Mouse (Mus musculus): ENCODE results near the gene Alkbh1. TPM values are rescaled to one million over a fixed set of nuclear protein-coding genes. Genes with fewer than 3 reads are reported as not detected.

Alkbh1 gene
- total and polyA plus RNA-seq, 3 experiments: 7.6 to 11.5 (median 9.6) TPM

GRCm38 (mm10) chr12:87470263-87471136 lies 26.7 kb upstream of the Alkbh1 start:
- intact Hi-C loops (cut with DNase I): no loop called here
- Histone ChIP-seq H3K4me1 (ENCODE audit: control insufficient read depth, insufficient read depth, low read length) (peaks cover 4% of the 10 kb centered on the region), H3K36me3 (ENCODE audit: control insufficient read depth, insufficient read depth, low read length) (peaks cover 28% of the 10 kb centered on the region), H3K27ac (no peak overlapping the region), H3K4me3 (peak overlapping the region; percentile 87; the same call in 1 of the 2 replicates), H3K9ac (ENCODE audit: low read depth, low read length) (no peak overlapping the region), H3K27me3 (ENCODE audit: control insufficient read depth, insufficient read depth, low read length) (no peaks in the 10 kb centered on the region), H3K79me2 (replicated peaks; ENCODE audit: control insufficient read depth, insufficient read depth, low read length) (peaks cover 5% of the 10 kb centered on the region)
- TF ChIP-seq CTCF (IDR thresholded peaks at IDR 0.05) (no peak), EP300 (IDR thresholded peaks at IDR 0.05; ENCODE audit: insufficient read depth, low read depth, low read length) (no peak), POLR2A (IDR thresholded peaks at IDR 0.05; ENCODE audit: insufficient read depth, low read depth, low read length) (no peak)
- WGBS: 57% methylated on average over 7 of the region's 7 CpGs
- no peak for DNase-seq

GRCm38 (mm10) chr12:87464678-87465297 lies 21.0 kb upstream of the Alkbh1 start:
- no peak for DNase-seq
- Histone ChIP-seq H3K27me3 (ENCODE audit: control insufficient read depth, insufficient read depth, low read length) (no peaks in the 10 kb centered on the region), H3K27ac (no peak overlapping the region), H3K9ac (ENCODE audit: low read depth, low read length) (no peak overlapping the region), H3K4me3 (no peak overlapping the region), H3K79me2 (replicated peaks; ENCODE audit: control insufficient read depth, insufficient read depth, low read length) (no peaks in the 10 kb centered on the region; the same call in 1 of the 2 replicates), H3K36me3 (ENCODE audit: control insufficient read depth, insufficient read depth, low read length) (peaks cover 24% of the 10 kb centered on the region), H3K4me1 (ENCODE audit: control insufficient read depth, insufficient read depth, low read length) (no peaks in the 10 kb centered on the region; the same call in 1 of the 2 replicates)
- 82% methylated on average over 6 of the region's 6 CpGs for WGBS
- intact Hi-C loops (cut with DNase I): no loop called here
- TF ChIP-seq EP300 (IDR thresholded peaks at IDR 0.05; ENCODE audit: insufficient read depth, low read depth, low read length) (no peak), CTCF (IDR thresholded peaks at IDR 0.05) (no peak), POLR2A (IDR thresholded peaks at IDR 0.05; ENCODE audit: insufficient read depth, low read depth, low read length) (no peak)

GRCm38 (mm10) chr12:87449456-87449855 lies 5.6 kb upstream of the Alkbh1 start:
- Histone ChIP-seq H3K9ac (ENCODE audit: low read depth, low read length) (no peak overlapping the region), H3K4me1 (ENCODE audit: control insufficient read depth, insufficient read depth, low read length) (no peaks in the 10 kb centered on the region), H3K4me3 (no peak overlapping the region), H3K27ac (no peak overlapping the region), H3K79me2 (replicated peaks; ENCODE audit: control insufficient read depth, insufficient read depth, low read length) (no peaks in the 10 kb centered on the region), H3K36me3 (ENCODE audit: control insufficient read depth, insufficient read depth, low read length) (peaks cover 16% of the 10 kb centered on the region), H3K27me3 (ENCODE audit: control insufficient read depth, insufficient read depth, low read length) (no peaks in the 10 kb centered on the region)
- intact Hi-C loops (cut with DNase I): no loop called here
- WGBS: 85% methylated on average over 9 of the region's 9 CpGs
- TF ChIP-seq CTCF (IDR thresholded peaks at IDR 0.05) (no peak), POLR2A (IDR thresholded peaks at IDR 0.05; ENCODE audit: insufficient read depth, low read depth, low read length) (no peak), EP300 (IDR thresholded peaks at IDR 0.05; ENCODE audit: insufficient read depth, low read depth, low read length) (no peak)
- no peak for DNase-seq

DNA sequence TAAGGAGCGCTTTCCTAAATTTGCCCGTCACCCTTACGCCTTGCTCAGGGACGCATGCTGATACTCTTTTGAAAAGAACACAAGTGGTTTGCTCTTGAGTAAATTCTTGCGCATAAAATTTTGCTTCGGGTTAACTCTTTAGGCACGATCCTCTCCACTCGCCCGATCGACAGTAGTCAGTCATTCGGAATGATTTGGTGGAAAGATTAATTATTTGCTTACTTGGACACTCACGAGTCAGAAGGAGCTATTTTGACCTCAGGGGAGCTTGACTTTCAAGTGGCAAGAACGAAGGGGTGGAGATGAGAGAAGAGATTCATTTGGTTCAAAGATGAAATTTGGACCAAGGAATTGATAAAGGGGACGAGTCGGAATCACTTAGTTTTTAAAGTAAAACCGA lies 394 bp upstream of the Alkbh1 start:
- H3K36me3 ChIP-seq (ENCODE audit: control insufficient read depth, insufficient read depth, low read length): peaks cover 21% of the 10 kb centered on the region
- peak overlapping the region; percentile 87 for H3K4me3 ChIP-seq
- no peak overlapping the region; the same call in 1 of the 2 replicates for H3K27ac ChIP-seq

DNA sequence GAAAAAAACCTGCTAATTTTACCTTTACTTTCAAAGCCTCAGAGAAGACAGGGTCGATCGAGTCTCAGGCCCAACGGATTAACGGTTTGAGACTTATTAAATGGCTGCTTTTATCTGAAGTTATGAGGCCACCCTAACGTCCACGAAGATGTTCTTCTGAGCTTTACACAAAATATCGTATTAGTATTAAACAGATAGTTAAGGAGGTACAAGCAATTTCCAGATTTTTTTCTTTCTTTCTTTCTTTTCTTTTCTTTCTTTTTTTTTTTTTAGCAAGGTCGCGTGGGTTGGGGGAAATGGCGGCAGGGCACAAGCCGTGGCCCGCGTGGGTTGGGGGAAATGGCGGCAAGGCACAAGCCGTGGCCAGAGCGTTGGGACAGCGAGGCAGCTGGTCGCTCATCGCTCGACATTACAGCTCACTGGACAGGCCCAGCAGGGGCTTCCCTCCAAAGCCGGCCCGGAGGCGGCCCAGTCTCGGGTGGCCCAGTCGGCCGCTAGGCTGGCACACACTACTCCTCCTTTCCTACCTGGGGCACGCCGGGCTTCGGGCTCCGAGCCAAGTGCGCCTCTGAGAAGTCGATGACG lies 610 bp downstream of the Alkbh1 start:
- intact Hi-C loops (cut with DNase I): loop anchor here (2.0 kb wide), 1 partner anchor 30 kb away; the partner anchor contains the start of gene Snw1
- Histone ChIP-seq H3K27me3 (ENCODE audit: control insufficient read depth, insufficient read depth, low read length) (no peaks in the 10 kb centered on the region), H3K9ac (ENCODE audit: low read depth, low read length) (peak overlapping the region; percentile 92), H3K4me3 (peak overlapping the region; percentile 87), H3K4me1 (ENCODE audit: control insufficient read depth, insufficient read depth, low read length) (peaks cover 5% of the 10 kb centered on the region), H3K36me3 (ENCODE audit: control insufficient read depth, insufficient read depth, low read length) (peaks cover 18% of the 10 kb centered on the region), H3K79me2 (replicated peaks; ENCODE audit: control insufficient read depth, insufficient read depth, low read length) (no peaks in the 10 kb centered on the region; the same call in none of the 2 replicates), H3K27ac (peak overlapping the region; percentile 73)
- whole genome bisulfite sequencing: under 1% methylated on average over 33 of the region's 33 CpGs
- TF ChIP-seq CTCF (IDR thresholded peaks at IDR 0.05) (no peak), POLR2A (IDR thresholded peaks at IDR 0.05; ENCODE audit: insufficient read depth, low read depth, low read length) (no peak), EP300 (IDR thresholded peaks at IDR 0.05; ENCODE audit: insufficient read depth, low read depth, low read length) (no peak)
- DNase-seq: no peak

More for the DNA sequence above, 394 bp upstream of the Alkbh1 start:
- Histone ChIP-seq H3K79me2 (replicated peaks; ENCODE audit: control insufficient read depth, insufficient read depth, low read length) (no peaks in the 10 kb centered on the region; the same call in none of the 2 replicates), H3K27me3 (ENCODE audit: control insufficient read depth, insufficient read depth, low read length) (no peaks in the 10 kb centered on the region), H3K9ac (ENCODE audit: low read depth, low read length) (no peak overlapping the region), H3K4me1 (ENCODE audit: control insufficient read depth, insufficient read depth, low read length) (peaks cover 5% of the 10 kb centered on the region)
- 3% methylated on average over 16 of the region's 16 CpGs for WGBS
- TF ChIP-seq POLR2A (IDR thresholded peaks at IDR 0.05; ENCODE audit: insufficient read depth, low read depth, low read length): no peak
- no peak for TF ChIP-seq EP300 (IDR thresholded peaks at IDR 0.05; ENCODE audit: insufficient read depth, low read depth, low read length)
- TF ChIP-seq CTCF (IDR thresholded peaks at IDR 0.05): no peak
- intact Hi-C loops (cut with DNase I): no loop called here
- no peak for DNase-seq
